Mouse (Mus musculus) splenic B cell, adult 2 months (primary cell): ENCODE results near the gene Prkn.
"Not testable (repeated sequence)": the region's sequence is repeated elsewhere in the genome, so short reads cannot be mapped to it uniquely, and the experiment has no call there.

Experiments used
- DNase-seq: peaks from one replicate; pipeline ENCODE4 v3.0.0-alpha.2; 2011; ENCODE audit warnings: low read depth, low spot score
- H3K27me3 ChIP-seq: 2 replicates; pipeline ENCODE4 v1.6.1; 2012; ENCODE audit warnings: mild to moderate bottlenecking, low read length, moderate library complexity, mixed read lengths; ENCODE audit not compliant: control insufficient read depth, poor library complexity, insufficient read depth, severe bottlenecking
- H3K36me3 ChIP-seq: 2 replicates; pipeline ENCODE4 v1.6.1; 2012; ENCODE audit warnings: mild to moderate bottlenecking, low read length, moderate library complexity, mixed read lengths; ENCODE audit not compliant: control insufficient read depth, poor library complexity, insufficient read depth, severe bottlenecking

The Prkn gene

DNA sequence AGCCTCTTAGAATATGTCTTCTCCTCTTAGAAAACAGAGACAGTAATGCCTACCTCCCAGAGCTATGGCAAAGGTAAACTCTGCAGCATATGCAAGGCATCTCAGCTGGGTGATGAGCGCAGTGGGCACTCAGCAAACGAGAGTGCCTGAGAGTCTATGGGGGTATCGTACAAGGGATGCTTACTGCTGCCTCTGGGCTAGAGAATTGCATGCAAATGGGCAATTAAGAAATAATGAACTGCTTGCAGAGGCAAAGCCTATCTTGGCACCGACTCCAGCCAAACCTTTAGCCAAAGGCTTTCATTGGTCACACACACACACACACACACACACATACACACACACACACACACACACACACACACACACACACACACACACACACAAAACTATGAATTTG, 290.7 kb downstream of the Prkn start:
- no peaks in the 10 kb centered on the region for H3K36me3 ChIP-seq
- H3K27me3 ChIP-seq = no peaks in the 10 kb centered on the region
- no peak for DNase-seq

DNA sequence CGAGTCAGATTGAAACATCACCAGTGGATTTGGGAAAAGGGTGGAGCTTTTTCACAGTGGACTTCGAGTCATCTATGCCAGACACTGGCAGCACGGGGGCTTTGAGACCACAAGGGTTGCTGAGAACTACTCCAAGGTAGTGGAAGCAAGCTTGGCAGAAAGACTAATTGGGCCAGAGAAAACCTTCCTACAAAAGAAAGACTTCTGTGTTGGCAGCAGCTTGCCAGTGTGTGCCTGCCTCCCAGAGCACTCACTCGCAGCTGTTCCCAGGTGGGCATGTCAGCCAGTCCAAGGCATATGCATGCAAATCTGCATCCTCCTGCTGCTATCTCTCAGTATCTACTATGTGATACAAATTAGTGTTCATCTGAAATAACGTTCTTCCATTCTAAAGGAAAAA, 302.1 kb downstream of the Prkn start:
- Histone ChIP-seq H3K27me3 (no peaks in the 10 kb centered on the region), H3K36me3 (no peaks in the 10 kb centered on the region)
- no peak for DNase-seq

DNA sequence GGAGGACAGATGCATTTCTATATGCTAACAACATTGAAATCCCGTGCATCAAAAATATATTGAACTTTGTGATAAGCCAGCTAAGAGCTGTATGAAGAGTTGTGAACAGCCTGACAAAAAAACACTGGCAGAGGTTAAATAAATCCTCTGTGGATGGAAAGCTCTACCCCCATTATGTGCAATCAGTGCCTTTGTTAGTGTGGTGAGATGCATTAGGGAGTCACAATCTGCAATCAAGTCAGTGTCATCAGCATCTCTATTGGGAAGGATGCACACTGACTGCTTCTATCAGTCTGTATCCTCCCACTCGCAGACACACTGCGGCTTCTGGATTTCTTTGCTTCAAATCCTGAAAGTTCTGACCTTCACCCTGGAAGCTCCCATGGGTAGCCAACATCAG, 315.9 kb downstream of the Prkn start:
- H3K27me3 ChIP-seq = no peaks in the 10 kb centered on the region
- H3K36me3 ChIP-seq = no peaks in the 10 kb centered on the region
- no peak for DNase-seq

DNA sequence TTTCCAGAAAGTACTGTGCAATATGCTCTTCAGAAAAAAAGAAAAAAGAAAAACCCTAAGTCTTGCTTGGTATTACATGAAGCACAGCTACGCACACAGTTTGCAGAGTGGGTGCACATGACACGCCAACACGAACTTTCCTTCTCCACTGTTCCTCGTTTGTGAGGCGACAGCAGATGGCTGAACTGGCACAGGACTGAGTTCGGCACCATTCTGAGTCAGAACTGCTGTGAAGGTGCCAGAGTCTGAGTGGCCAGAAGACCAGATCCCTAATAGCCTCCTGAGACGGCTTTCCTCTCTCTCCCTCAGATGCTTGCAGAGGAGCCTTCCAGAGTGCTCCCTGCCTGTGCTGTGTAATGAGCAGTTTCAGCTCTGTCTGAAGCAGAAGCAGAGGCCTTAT, 317.4 kb downstream of the Prkn start:
- Histone ChIP-seq H3K27me3 (no peaks in the 10 kb centered on the region), H3K36me3 (no peaks in the 10 kb centered on the region)
- DNase-seq = no peak

DNA sequence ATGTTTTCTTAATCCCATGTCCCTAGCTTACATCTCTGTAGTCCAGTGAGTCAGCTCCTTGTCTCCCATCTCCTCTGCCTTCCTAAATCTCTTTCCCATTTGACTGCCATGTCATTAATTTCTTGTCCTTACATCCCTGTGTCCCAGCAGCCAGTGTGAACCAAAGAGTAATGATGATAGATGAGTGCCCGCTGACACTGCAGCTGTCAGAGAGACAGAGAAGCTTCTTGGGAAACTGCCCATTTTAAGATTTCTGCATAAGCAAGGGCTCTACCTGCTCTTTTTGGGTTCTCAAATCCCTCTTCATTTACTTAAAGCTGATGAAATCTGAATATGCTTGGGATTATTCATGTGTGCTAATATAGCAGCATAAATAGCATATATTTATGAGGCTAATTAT, 321.3 kb downstream of the Prkn start:
- Histone ChIP-seq H3K27me3 (no peaks in the 10 kb centered on the region), H3K36me3 (no peaks in the 10 kb centered on the region)
- no peak for DNase-seq

DNA sequence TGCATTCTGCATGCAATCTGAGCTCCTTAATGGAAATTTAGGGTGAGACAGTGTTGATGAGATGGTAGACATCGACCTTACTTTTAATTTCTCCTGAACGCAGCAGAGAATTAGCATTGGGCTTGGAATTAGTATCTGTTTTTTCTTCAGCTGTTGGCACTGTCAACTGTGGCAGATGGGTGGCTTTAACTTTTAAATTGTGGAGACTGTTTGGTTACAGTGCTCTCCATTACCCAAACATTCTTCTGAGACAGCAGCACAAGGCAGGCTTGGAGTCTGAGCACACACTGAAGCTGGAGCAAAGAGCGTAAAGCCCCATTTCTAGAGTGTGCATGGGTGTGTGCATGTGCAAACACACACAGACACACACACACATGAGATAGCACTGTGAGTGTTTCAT, 322.6 kb downstream of the Prkn start:
- H3K36me3 ChIP-seq = no peaks in the 10 kb centered on the region

DNA sequence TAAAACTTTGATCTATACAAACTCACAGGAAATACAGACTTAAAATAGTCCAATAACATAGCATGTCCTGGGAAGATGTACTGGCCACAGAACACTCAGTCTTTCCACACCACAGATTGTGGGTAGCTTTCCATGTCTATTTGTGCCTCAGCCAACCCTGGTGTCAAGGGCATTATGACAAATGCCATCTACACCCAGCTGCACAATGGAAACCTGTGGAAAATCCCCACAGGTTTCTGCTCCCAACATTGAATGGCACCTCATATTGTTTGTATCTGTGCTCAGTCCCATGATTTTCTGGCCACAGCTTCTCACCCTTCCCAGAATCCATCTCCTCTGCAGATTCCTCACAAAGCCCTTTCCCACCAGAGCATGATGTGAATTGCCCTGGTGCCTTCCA, 347.2 kb downstream of the Prkn start:
- Histone ChIP-seq H3K27me3 (no peaks in the 10 kb centered on the region), H3K36me3 (no peaks in the 10 kb centered on the region)
- no peak for DNase-seq

More for the DNA sequence above, 322.6 kb downstream of the Prkn start:
- DNase-seq = no peak
- no peaks in the 10 kb centered on the region for H3K27me3 ChIP-seq

DNA sequence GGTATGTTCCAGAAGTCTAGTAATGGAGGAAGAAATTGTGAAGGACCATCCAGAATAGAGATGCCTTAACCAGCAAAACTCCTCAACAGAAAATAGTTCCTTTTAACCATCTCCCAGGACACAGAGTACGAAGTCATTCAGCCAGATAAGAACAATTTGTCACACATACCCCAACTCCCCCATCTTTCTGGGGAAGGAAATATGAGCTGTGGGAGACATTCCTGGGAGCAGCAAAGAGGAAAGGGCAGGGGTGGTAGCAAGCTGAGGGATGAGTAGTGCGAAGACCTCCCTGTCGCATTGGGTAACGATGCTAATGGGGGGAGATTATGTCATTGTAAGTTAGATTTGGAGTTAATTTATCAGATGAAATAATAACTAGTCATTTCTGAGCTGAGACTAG, 348.3 kb downstream of the Prkn start:
- no peaks in the 10 kb centered on the region for H3K36me3 ChIP-seq
- DNase-seq = no peak

DNA sequence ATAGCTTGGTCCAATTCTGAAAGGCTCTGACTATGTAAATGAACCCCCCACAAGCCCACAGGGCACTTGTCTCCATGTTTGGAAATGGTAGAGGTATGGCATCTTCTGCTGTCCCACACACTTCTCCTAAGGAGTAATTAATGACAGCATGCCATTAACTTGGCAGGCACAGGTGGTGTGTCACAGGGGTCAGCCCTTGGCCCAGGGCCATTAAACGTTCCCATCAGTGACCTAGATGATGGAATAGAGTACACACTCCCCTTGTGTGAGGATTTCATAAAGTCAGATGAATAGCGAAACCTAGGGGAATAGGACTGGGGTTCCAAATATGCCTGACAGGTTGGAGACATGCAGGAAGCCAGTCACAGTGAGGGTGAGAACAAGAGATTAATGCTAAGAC, 350.1 kb downstream of the Prkn start:
- no peaks in the 10 kb centered on the region for H3K27me3 ChIP-seq
- DNase-seq = no peak

More for the DNA sequence above, 348.3 kb downstream of the Prkn start:
- no peaks in the 10 kb centered on the region for H3K27me3 ChIP-seq

DNA sequence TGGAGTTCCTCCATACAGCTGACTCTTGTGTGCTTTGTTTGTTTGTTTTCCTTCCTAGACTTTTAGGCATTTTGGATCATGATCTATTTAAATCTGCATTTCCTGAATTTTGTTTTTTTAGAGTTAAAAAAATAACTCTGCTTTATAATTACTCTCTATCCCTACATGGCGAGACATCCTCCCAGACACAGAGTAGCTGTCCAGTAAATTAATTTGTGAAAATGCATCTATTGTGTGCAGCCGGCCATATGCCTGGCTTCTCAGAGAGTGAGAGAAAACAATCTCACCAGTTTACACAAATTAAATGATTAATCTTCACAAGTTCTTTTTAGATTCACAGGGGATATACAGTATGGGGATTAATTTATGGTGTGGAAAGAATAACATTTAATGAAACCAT, 357.9 kb downstream of the Prkn start:
- Histone ChIP-seq H3K36me3 (no peaks in the 10 kb centered on the region), H3K27me3 (no peaks in the 10 kb centered on the region)
- no peak for DNase-seq

More for the DNA sequence above, 350.1 kb downstream of the Prkn start:
- no peaks in the 10 kb centered on the region for H3K36me3 ChIP-seq

DNA sequence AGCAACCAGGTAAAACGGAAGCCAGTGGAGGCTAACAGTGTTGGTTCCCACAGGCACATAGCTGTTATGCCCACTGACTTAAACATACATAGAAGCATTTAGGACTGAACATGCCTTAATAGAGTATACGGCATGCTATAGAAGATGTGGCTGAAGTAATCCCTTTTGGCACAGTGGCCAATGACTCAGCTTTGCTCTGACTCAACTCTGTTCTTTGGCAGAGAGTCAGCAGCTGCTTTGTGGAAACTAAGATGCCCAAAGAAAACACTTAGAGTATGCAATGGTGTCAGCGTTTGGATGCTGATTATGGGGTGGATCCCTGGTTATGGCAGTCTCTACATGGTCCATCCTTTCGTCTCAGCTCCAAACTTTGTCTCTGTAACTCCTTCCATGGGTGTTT, 368.9 kb downstream of the Prkn start:
- not testable (repeated sequence) for DNase-seq

DNA sequence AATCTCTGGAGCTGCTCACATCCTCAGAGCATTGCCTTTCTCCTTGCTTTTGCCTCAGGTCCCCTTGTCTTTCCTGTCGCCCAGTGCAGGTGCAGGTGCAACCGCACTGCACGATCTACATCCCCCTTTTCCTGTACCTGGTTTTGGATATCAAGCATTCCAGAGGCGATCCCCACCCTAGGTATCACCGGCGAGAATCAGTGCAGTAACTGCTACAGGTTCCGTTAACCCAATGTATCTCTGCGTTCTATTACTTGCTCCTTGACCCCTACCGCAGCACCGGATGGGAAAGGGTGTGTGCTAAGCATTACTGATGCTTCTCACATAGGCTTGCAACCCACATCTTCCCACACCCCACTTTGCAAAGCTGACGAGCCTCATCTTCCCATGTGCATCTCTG, 370.8 kb downstream of the Prkn start:
- Histone ChIP-seq H3K27me3 (no peaks in the 10 kb centered on the region), H3K36me3 (no peaks in the 10 kb centered on the region)
- DNase-seq = no peak

More for the DNA sequence above, 368.9 kb downstream of the Prkn start:
- H3K27me3 ChIP-seq, H3K36me3 ChIP-seq: not testable (repeated sequence)

DNA sequence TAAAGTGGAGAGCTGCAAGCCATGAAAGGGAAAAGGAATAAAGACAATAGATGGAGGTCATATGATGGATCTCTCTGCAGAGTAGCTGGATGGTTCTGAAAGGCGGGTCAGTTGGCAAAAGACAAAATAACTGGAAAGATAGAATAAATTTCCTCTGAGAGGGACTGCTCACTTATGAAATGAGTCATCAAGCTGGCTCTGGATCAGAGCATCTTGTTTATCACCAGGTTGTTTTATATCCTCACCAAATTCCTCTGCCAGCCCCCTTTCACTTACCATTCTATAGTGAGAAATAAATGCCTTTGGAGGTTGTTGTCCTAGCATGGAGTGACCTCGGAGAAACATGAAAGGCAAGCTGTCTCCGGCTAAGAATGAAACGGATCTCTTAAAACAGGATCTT, 371.4 kb downstream of the Prkn start:
- no peak for DNase-seq
- Histone ChIP-seq H3K36me3 (no peaks in the 10 kb centered on the region), H3K27me3 (no peaks in the 10 kb centered on the region)

DNA sequence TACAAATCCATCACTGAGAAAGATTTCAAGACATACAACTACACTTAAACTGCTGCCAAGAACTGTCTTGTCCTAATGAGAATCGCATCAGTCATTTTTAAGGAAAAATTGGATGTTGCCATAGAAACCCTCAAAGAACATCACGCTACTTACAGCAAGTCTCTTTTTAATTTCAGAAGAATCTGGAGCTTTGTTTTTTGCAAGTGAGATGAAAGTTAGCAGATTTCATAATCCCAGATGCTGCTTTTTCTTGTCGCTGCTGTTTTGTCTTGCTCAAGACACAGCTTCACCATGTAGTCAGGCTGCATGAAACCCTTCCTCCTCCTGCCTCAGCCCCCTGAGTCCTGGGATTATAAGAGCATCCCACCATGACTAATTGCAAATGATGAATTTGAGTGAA, 373.5 kb downstream of the Prkn start:
- DNase-seq = no peak
- no peaks in the 10 kb centered on the region for H3K27me3 ChIP-seq
- no peaks in the 10 kb centered on the region for H3K36me3 ChIP-seq

DNA sequence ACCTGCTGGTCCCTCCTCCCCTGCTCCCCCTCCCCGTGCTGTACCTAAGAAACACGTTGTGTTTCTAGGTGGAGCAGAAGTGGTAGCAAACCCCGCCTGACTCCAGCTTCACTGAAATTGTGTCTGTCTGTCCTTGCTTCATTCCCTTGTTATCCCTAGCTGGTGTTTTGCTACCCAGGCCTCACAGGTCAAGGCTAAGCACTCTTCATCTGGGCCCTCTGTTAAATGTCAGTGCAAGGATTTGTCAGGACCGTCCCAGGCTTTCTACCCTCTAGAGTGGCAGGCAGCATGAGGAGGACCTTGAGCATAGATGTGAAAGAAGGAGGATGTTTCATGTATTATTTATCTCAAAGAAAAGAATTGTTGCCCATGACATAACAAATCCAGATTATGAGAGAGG, 388.8 kb downstream of the Prkn start:
- no peaks in the 10 kb centered on the region for H3K36me3 ChIP-seq
- no peak for DNase-seq
- H3K27me3 ChIP-seq = no peaks in the 10 kb centered on the region

DNA sequence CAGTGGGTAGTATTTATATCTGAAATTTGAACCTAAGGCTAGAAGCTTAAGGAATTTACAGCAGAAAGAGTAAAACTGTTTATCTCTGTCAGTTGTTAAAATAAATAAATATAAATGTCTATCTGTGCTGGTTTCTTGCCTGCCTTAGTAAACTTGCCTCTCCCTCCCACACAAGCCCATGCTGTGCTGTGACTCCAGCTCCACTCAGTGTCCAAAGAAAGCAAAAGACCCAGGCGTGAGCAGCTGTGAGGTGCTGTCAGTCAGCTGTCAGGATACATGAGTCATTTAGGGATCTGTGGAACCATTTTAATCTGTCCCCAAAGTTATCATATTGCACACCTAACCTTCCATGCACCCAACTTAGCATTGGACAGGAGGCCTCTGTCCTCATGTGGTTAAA, 389.2 kb downstream of the Prkn start:
- H3K27me3 ChIP-seq = no peaks in the 10 kb centered on the region
- DNase-seq = no peak
- no peaks in the 10 kb centered on the region for H3K36me3 ChIP-seq
